Mouse (Mus musculus) heart, postnatal 0 days (tissue): ENCODE data around the gene Dusp22.

ENCODE experiments used
- CTCF ChIP-seq: IDR thresholded peaks from 2 replicates; pipeline ENCODE4 v1.5.1; 2016; ENCODE audit warnings: antibody characterized with exemption, control low read depth, low read depth
- EP300 ChIP-seq: IDR thresholded peaks from 2 replicates; pipeline ENCODE4 v1.6.1; 2016; ENCODE audit warnings: antibody characterized with exemption, low read depth

GRCm38 (mm10) chr13:30656909-30657308 lies 2.9 kb upstream of the Dusp22 start:
- no peak for TF ChIP-seq EP300
- no peak for TF ChIP-seq CTCF
